Mouse (Mus musculus) embryonic fibroblast, embryonic 13.5 days (primary cell): ENCODE results near the gene Srpr. TPM values are rescaled to one million over a fixed set of nuclear protein-coding genes. Genes with fewer than 3 reads are reported as not detected.

Source experiments
- H3K27ac ChIP-seq: 2 replicates; pipeline ENCODE4 v1.5.1; 2012; ENCODE audit warnings: low read length, control low read depth, inconsistent platforms; ENCODE audit not compliant: insufficient read depth
- H3K4me1 ChIP-seq: 2 replicates; pipeline ENCODE4 v1.6.1; 2011; ENCODE audit warnings: low read length; ENCODE audit not compliant: control insufficient read depth, insufficient read depth
- H3K4me3 ChIP-seq: 2 replicates; pipeline ENCODE4 v1.5.1; 2011; ENCODE audit warnings: mild to moderate bottlenecking, control low read depth, low read length; ENCODE audit not compliant: insufficient read depth
- CTCF ChIP-seq: IDR thresholded peaks from 2 replicates; pipeline ENCODE4 v1.5.1; 2011; ENCODE audit warnings: mild to moderate bottlenecking, control low read depth, low read length, moderate library complexity, borderline replicate concordance; ENCODE audit not compliant: insufficient read depth
- POLR2A ChIP-seq: IDR thresholded peaks from 2 replicates; pipeline ENCODE4 v1.6.1; 2011; ENCODE audit warnings: low read depth, mild to moderate bottlenecking, control low read depth, low read length, moderate library complexity
- polyA plus RNA-seq: library from polyadenylated mRNA; stranded (reverse); fragments of >200 nt; gene quantifications from 2 replicates; pipeline ENCODE4 v1.2.4, GENCODE M21; 2011; ENCODE audit warnings: low read depth; ENCODE audit not compliant: missing spikeins, insufficient read length

The Srpr gene
- polyA plus RNA-seq, 1 experiment: 164 TPM

DNA sequence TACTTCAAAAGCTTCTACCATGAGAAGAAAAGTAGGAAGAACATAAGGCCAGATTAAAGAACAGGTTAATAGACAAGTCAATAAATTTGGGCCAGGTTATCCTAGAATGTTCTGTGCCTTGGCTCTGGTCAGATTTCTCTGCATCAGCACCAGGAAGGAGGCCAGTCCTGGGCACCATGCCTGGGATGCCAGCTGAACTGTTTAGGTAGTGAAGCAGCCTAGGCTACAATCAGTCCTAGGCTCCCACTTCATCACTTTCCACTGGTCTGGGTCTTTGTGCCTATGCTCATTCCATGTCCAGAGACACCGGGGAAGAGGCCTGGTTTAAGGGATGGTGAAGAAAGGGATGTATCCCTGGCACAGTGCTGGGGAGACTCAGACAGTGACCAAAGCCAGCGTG lies 4.4 kb downstream of the Srpr start:
- Histone ChIP-seq H3K27ac (no peak overlapping the region), H3K4me3 (no peak overlapping the region), H3K4me1 (0 out of 2 replicates have a peak, but pooled peaks cover 3% of the 10 kb centered on the region)
- TF ChIP-seq CTCF (no peak), POLR2A (no peak)

DNA sequence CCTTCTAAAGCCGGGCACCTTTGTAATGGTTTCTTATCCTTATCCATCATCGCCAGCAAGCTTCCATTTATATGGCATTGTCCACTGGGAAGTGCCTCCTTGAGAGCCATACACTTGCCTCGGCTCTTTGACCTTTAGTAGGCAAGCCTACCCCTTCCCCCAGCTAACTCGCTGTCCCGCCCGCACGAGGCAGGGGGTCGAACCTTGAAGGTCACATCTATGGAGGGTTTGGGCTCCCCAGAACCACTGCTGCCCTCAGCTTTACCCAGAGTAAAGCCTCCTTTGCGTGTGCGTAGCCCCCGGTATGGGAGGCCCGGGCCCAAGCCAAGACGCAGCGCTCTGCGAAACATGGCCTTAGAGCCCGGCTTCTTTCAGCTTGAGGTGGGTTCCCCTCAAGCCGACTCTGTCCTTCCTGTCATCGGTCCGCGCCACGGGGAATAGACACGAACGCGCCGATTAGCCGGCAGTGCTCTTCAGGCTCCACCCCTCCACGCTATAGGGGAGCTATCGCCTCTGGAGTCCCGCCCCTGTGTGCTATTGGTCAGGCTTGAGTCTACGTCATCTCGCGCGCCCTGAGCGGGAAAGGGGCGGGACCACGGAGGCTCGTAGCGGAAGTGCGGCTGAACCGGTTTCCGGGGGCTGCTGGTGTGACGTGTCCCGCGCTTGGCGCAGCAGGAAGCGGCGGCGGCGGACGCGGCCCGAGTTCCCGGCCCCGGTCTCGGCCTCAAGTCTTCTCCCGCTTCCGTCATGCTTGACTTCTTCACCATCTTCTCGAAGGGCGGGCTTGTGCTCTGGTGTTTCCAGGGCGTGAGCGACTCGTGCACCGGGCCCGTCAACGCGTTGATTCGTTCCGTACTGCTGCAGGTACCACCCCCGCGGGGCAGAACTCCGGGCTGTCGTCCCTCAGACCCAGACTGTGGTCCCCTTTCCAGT lies 10.8 kb downstream of the Srpr start, which contains the start of gene Foxred1:
Foxred1 (minus strand) TSS at position 514 of the 933 bp plus-strand sequence.
- Histone ChIP-seq H3K4me3 (peak within 1 kb of the TSS; percentile 90), H3K27ac (peak within 1 kb of the TSS; percentile 62), H3K4me1 (no peaks in the 10 kb centered on the region)
- TF ChIP-seq CTCF (no peak), POLR2A (peak; percentile 93)

GRCm38 (mm10) chr9:35211573-35212511 lies 11.9 kb downstream of the Srpr start:
- peak overlapping the region; percentile 90 for H3K4me3 ChIP-seq
- TF ChIP-seq CTCF (no peak), POLR2A (no peak; the same call in 1 of the 2 replicates)
- no peak overlapping the region for H3K27ac ChIP-seq
- H3K4me1 ChIP-seq: no peaks in the 10 kb centered on the region

- no peak overlapping the region for H3K27ac ChIP-seq
- no peak for TF ChIP-seq CTCF
- TF ChIP-seq POLR2A: no peak
- H3K4me1 ChIP-seq: no peaks in the 10 kb centered on the region
- H3K4me3 ChIP-seq: no peak overlapping the region
These were observed 18.0 kb downstream of the Srpr start for GRCm38 (mm10) chr9:35217963-35218362.

DNA sequence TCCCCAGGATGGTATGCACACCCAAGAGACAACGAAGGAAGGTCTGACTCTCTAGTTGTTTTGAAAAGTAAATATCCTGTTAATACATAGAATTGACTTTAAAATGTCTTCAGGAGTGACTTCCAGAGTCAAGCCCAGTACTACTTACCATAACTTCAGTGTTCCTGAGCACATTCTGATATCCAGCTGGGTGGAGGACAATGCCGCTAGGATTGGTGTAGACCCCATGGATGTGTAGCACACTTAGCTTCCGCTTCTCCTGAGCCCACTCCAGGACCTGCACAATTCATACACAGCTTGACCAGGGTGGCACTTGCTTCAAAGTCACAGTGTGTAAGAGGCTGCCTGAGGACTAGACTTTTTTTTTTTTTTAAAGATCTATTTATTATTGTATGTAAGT lies 23.5 kb downstream of the Srpr start:
- H3K4me1 ChIP-seq: peaks cover 3% of the 10 kb centered on the region; the same call in 1 of the 2 replicates
- H3K4me3 ChIP-seq: no peak overlapping the region
- peak overlapping the region; percentile 20; the same call in 1 of the 2 replicates for H3K27ac ChIP-seq
- TF ChIP-seq POLR2A: no peak
- no peak for TF ChIP-seq CTCF

DNA sequence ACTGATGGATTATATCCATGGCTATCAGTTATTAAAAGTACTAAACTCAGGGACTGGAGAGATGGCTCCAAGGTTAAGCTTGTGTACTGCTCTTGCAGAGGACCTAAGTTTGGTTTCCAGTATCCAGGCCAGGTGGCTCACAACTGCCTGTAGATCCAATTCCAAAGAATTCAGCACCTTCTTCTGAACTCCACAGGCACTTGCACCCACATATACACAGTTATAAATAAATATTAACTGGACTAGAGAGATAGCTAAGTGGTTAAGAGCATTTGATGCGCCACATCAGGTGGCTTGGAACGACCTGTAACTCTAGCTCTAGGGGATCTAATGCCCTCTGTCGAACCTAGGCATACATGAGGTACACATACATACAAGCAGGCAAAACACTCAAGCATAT lies 28.7 kb downstream of the Srpr start:
- no peaks in the 10 kb centered on the region for H3K4me1 ChIP-seq
- no peak overlapping the region for H3K27ac ChIP-seq
- H3K4me3 ChIP-seq: no peak overlapping the region
- TF ChIP-seq POLR2A (no peak), CTCF (no peak)

- Histone ChIP-seq H3K27ac (no peak overlapping the region), H3K4me3 (no peak overlapping the region), H3K4me1 (no peaks in the 10 kb centered on the region)
- TF ChIP-seq POLR2A (no peak), CTCF (no peak)
These were observed 36.0 kb downstream of the Srpr start for GRCm38 (mm10) chr9:35235996-35236395.

DNA sequence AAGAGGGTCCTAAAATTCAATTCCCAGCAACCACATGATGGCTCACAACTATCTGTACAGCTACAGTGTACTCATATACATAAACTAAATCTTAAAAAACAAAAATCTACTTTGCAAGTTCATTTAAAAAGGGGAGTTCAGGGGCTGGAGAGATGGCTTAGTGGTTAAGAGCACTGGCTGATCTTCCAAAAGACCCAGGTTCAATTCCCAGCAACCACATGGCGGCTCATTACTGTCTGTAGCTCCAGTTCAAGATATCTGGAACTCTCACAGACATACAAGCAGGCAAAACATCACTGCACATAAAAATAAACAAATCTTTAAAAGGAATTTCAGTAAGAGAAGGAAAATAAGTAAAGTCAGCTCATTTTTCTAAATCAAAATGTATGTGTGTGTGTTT lies 38.4 kb downstream of the Srpr start:
- TF ChIP-seq POLR2A (no peak), CTCF (no peak)
- H3K4me1 ChIP-seq: no peaks in the 10 kb centered on the region
- H3K27ac ChIP-seq: no peak overlapping the region
- H3K4me3 ChIP-seq: no peak overlapping the region

- H3K4me3 ChIP-seq: no peak overlapping the region
- H3K4me1 ChIP-seq: no peaks in the 10 kb centered on the region
- no peak for TF ChIP-seq CTCF
- no peak for TF ChIP-seq POLR2A
- no peak overlapping the region for H3K27ac ChIP-seq
These were observed 39.1 kb downstream of the Srpr start for GRCm38 (mm10) chr9:35238915-35239571.
